Mouse (Mus musculus): Measurements from ENCODE around the gene Ptgdr2. TPM values are rescaled to one million over a fixed set of nuclear protein-coding genes. Genes with fewer than 3 reads are reported as not detected.

Gene Ptgdr2
- polyA plus RNA-seq, 1 experiment from 2014 or later = 0.18 TPM

GRCm38 (mm10) chr19:10976318-10976717 is 39.4 kb downstream of the Ptgdr2 start:
- no peak overlapping the region for H3K27ac ChIP-seq (ENCODE audit: low read depth, low read length)
- H3K4me1 ChIP-seq (ENCODE audit: control insufficient read depth, insufficient read depth, low read length) = no peaks in the 10 kb centered on the region
- no peak overlapping the region for H3K9ac ChIP-seq (ENCODE audit: low read length)
- H3K4me3 ChIP-seq (ENCODE audit: low read depth, low read length) = no peak overlapping the region
- ATAC-seq (no peak), DNase-seq (ENCODE audit: low spot score) (no peak)
- no peak overlapping the region for H3K4me2 ChIP-seq (ENCODE audit: low read length)
- no peaks in the 10 kb centered on the region for H3K9me3 ChIP-seq (replicated peaks; ENCODE audit: control insufficient read depth, low read length)
- H3K36me3 ChIP-seq (ENCODE audit: control insufficient read depth, insufficient read depth, low read length) = no peaks in the 10 kb centered on the region
- 58% methylated on average over 4 of the region's 4 CpGs for WGBS
- no peaks in the 10 kb centered on the region for H3K27me3 ChIP-seq (replicated peaks; ENCODE audit: control insufficient read depth, insufficient read depth, low read length)

GRCm38 (mm10) chr19:10979184-10980168 is 42.5 kb downstream of the Ptgdr2 start:
- peak; percentile 70 for ATAC-seq
- no peaks in the 10 kb centered on the region for H3K4me1 ChIP-seq (ENCODE audit: control insufficient read depth, insufficient read depth, low read length)
- no peaks in the 10 kb centered on the region for H3K36me3 ChIP-seq (ENCODE audit: control insufficient read depth, insufficient read depth, low read length)
- peak; percentile 69 for DNase-seq (ENCODE audit: low spot score)
- no peak overlapping the region for H3K4me3 ChIP-seq (ENCODE audit: low read depth, low read length)
- WGBS = 9% methylated on average over 18 of the region's 18 CpGs
- H3K9me3 ChIP-seq (replicated peaks; ENCODE audit: control insufficient read depth, low read length) = no peaks in the 10 kb centered on the region
- no peaks in the 10 kb centered on the region for H3K27me3 ChIP-seq (replicated peaks; ENCODE audit: control insufficient read depth, insufficient read depth, low read length)
- H3K4me2 ChIP-seq (ENCODE audit: low read length) = peak overlapping the region; percentile 28; the same call in 1 of the 2 replicates
- no peak overlapping the region for H3K27ac ChIP-seq (ENCODE audit: low read depth, low read length)
- H3K9ac ChIP-seq (ENCODE audit: low read length) = no peak overlapping the region

DNA sequence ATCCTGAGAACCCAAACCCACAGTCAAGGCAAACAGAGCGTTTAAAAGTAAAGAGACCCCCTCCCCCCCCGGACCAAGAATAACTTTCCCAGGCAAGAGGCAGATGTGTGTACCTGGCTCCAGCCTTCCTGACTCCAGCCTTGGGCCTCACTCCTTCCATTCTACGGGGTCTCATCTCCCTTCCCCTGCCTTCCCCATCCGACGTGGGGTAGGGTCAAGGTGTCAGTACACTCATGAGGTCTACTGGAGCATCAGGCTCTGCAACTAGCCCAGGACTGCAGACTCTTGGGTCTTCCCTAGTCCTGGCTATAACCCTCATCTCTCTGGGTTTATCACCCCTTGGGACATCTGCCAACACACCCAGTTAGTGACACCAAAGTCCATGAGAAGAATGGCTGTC is 43.2 kb downstream of the Ptgdr2 start:
- no peak overlapping the region for H3K27ac ChIP-seq (ENCODE audit: low read depth, low read length)
- WGBS = 88% methylated on average over 5 of the region's 5 CpGs
- no peak overlapping the region for H3K9ac ChIP-seq (ENCODE audit: low read length)
- no peaks in the 10 kb centered on the region for H3K9me3 ChIP-seq (replicated peaks; ENCODE audit: control insufficient read depth, low read length)
- H3K36me3 ChIP-seq (ENCODE audit: control insufficient read depth, insufficient read depth, low read length) = no peaks in the 10 kb centered on the region
- H3K4me3 ChIP-seq (ENCODE audit: low read depth, low read length) = no peak overlapping the region
- ATAC-seq = peak; percentile 8; the same call in 1 of the 2 replicates
- no peaks in the 10 kb centered on the region for H3K4me1 ChIP-seq (ENCODE audit: control insufficient read depth, insufficient read depth, low read length)
- DNase-seq (ENCODE audit: low spot score) = no peak
- no peak overlapping the region for H3K4me2 ChIP-seq (ENCODE audit: low read length)
- H3K27me3 ChIP-seq (replicated peaks; ENCODE audit: control insufficient read depth, insufficient read depth, low read length) = no peaks in the 10 kb centered on the region

- H3K9me3 ChIP-seq (replicated peaks; ENCODE audit: control insufficient read depth, low read length) = no peaks in the 10 kb centered on the region
- H3K4me3 ChIP-seq (ENCODE audit: low read depth, low read length) = no peak overlapping the region
- H3K4me2 ChIP-seq (ENCODE audit: low read length) = no peak overlapping the region
- DNase-seq (ENCODE audit: low spot score) (peak; percentile 4), ATAC-seq (no peak)
- WGBS = 22% methylated on average over 14 of the region's 14 CpGs
- H3K9ac ChIP-seq (ENCODE audit: low read length) = no peak overlapping the region
- H3K27me3 ChIP-seq (replicated peaks; ENCODE audit: control insufficient read depth, insufficient read depth, low read length) = no peaks in the 10 kb centered on the region
- H3K27ac ChIP-seq (ENCODE audit: low read depth, low read length) = no peak overlapping the region
- no peaks in the 10 kb centered on the region for H3K36me3 ChIP-seq (ENCODE audit: control insufficient read depth, insufficient read depth, low read length)
- no peaks in the 10 kb centered on the region for H3K4me1 ChIP-seq (ENCODE audit: control insufficient read depth, insufficient read depth, low read length)
Observed at GRCm38 (mm10) chr19:10983146-10983545, 46.2 kb downstream of the Ptgdr2 start.

GRCm38 (mm10) chr19:10984551-10984950 is 47.6 kb downstream of the Ptgdr2 start:
- no peaks in the 10 kb centered on the region for H3K27me3 ChIP-seq (replicated peaks; ENCODE audit: control insufficient read depth, insufficient read depth, low read length)
- WGBS = 80% methylated on average over 13 of the region's 13 CpGs
- no peaks in the 10 kb centered on the region for H3K9me3 ChIP-seq (replicated peaks; ENCODE audit: control insufficient read depth, low read length)
- no peak overlapping the region for H3K27ac ChIP-seq (ENCODE audit: low read depth, low read length)
- H3K4me3 ChIP-seq (ENCODE audit: low read depth, low read length) = no peak overlapping the region
- H3K4me2 ChIP-seq (ENCODE audit: low read length) = no peak overlapping the region
- H3K36me3 ChIP-seq (ENCODE audit: control insufficient read depth, insufficient read depth, low read length) = no peaks in the 10 kb centered on the region
- DNase-seq (ENCODE audit: low spot score) (no peak), ATAC-seq (no peak)
- H3K9ac ChIP-seq (ENCODE audit: low read length) = no peak overlapping the region
- no peaks in the 10 kb centered on the region for H3K4me1 ChIP-seq (ENCODE audit: control insufficient read depth, insufficient read depth, low read length)

- ATAC-seq = no peak
- no peaks in the 10 kb centered on the region for H3K4me1 ChIP-seq (ENCODE audit: control insufficient read depth, insufficient read depth, low read length)
- WGBS = 88% methylated on average over 4 of the region's 4 CpGs
Observed at GRCm38 (mm10) chr19:10985889-10986288, 48.9 kb downstream of the Ptgdr2 start.

DNA sequence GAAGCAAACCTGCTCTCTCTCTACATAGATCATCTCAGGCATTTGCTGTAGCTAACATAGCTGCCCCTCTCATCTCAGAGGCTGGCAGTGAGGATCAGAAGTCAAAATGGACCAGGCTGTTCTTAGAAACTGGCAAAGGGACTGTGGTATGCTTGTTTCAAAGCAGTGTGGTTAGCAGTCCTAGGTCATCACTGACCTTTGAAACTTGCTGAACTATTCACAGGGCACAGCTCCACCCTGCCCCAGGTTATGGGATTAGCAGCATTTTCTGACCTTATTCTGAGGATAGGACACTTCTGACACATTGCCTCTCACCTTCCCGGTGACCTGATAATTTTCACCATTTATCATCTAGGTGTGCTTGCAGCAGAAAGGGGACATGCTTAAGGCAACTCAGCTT is 51.6 kb downstream of the Ptgdr2 start:
- no peaks in the 10 kb centered on the region for H3K4me1 ChIP-seq (ENCODE audit: control insufficient read depth, insufficient read depth, low read length)
- H3K9me3 ChIP-seq (replicated peaks; ENCODE audit: control insufficient read depth, low read length) = no peaks in the 10 kb centered on the region
- no peaks in the 10 kb centered on the region for H3K27me3 ChIP-seq (replicated peaks; ENCODE audit: control insufficient read depth, insufficient read depth, low read length)
- WGBS = 97% methylated on average over 1 of the region's 1 CpGs
- no peak for DNase-seq (ENCODE audit: low spot score)
- no peak overlapping the region for H3K4me2 ChIP-seq (ENCODE audit: low read length)
- no peak for ATAC-seq
- no peak overlapping the region for H3K9ac ChIP-seq (ENCODE audit: low read length)
- H3K27ac ChIP-seq (ENCODE audit: low read depth, low read length) = no peak overlapping the region
- no peak overlapping the region for H3K4me3 ChIP-seq (ENCODE audit: low read depth, low read length)
- H3K36me3 ChIP-seq (ENCODE audit: control insufficient read depth, insufficient read depth, low read length) = no peaks in the 10 kb centered on the region

More at GRCm38 (mm10) chr19:10985889-10986288, 48.9 kb downstream of the Ptgdr2 start:
- no peak for DNase-seq (ENCODE audit: low spot score)
- H3K36me3 ChIP-seq (ENCODE audit: control insufficient read depth, insufficient read depth, low read length) = no peaks in the 10 kb centered on the region
- no peaks in the 10 kb centered on the region for H3K27me3 ChIP-seq (replicated peaks; ENCODE audit: control insufficient read depth, insufficient read depth, low read length)
- no peak overlapping the region for H3K27ac ChIP-seq (ENCODE audit: low read depth, low read length)
- no peak overlapping the region for H3K4me3 ChIP-seq (ENCODE audit: low read depth, low read length)
- H3K9me3 ChIP-seq (replicated peaks; ENCODE audit: control insufficient read depth, low read length) = no peaks in the 10 kb centered on the region
- H3K4me2 ChIP-seq (ENCODE audit: low read length) = no peak overlapping the region
- H3K9ac ChIP-seq (ENCODE audit: low read length) = no peak overlapping the region

GRCm38 (mm10) chr19:10990751-10991150 is 53.8 kb downstream of the Ptgdr2 start:
- Histone ChIP-seq H3K4me2 (ENCODE audit: low read length) (no peak overlapping the region), H3K9ac (ENCODE audit: low read length) (no peak overlapping the region), H3K4me1 (ENCODE audit: control insufficient read depth, insufficient read depth, low read length) (no peaks in the 10 kb centered on the region), H3K9me3 (replicated peaks; ENCODE audit: control insufficient read depth, low read length) (no peaks in the 10 kb centered on the region), H3K27ac (ENCODE audit: low read depth, low read length) (no peak overlapping the region), H3K27me3 (replicated peaks; ENCODE audit: control insufficient read depth, insufficient read depth, low read length) (no peaks in the 10 kb centered on the region), H3K36me3 (ENCODE audit: control insufficient read depth, insufficient read depth, low read length) (no peaks in the 10 kb centered on the region), H3K4me3 (ENCODE audit: low read depth, low read length) (no peak overlapping the region)
- ATAC-seq (no peak), DNase-seq (ENCODE audit: low spot score) (no peak)
- WGBS = 48% methylated on average over 1 of the region's 1 CpGs

GRCm38 (mm10) chr19:10991911-10992310 is 55.0 kb downstream of the Ptgdr2 start:
- no peak overlapping the region for H3K4me2 ChIP-seq (ENCODE audit: low read length)
- ATAC-seq = no peak
- no peak overlapping the region for H3K4me3 ChIP-seq (ENCODE audit: low read depth, low read length)
- no peak overlapping the region for H3K9ac ChIP-seq (ENCODE audit: low read length)
- no peaks in the 10 kb centered on the region for H3K27me3 ChIP-seq (replicated peaks; ENCODE audit: control insufficient read depth, insufficient read depth, low read length)
- H3K9me3 ChIP-seq (replicated peaks; ENCODE audit: control insufficient read depth, low read length) = no peaks in the 10 kb centered on the region
- no peak overlapping the region for H3K27ac ChIP-seq (ENCODE audit: low read depth, low read length)
- H3K36me3 ChIP-seq (ENCODE audit: control insufficient read depth, insufficient read depth, low read length) = no peaks in the 10 kb centered on the region
- H3K4me1 ChIP-seq (ENCODE audit: control insufficient read depth, insufficient read depth, low read length) = no peaks in the 10 kb centered on the region
- DNase-seq (ENCODE audit: low spot score) = no peak

All from forebrain, embryonic 14.5 days (tissue).